Mouse (Mus musculus): ENCODE measurements around the gene Tmem260. TPM values are rescaled to one million over a fixed set of nuclear protein-coding genes. Genes with fewer than 3 reads are reported as not detected.
A peak's percentile ranks its signal among the peaks of the same experiment; 100 is the strongest.

Tmem260 gene
- 10 to 100 TPM; 25.9 to 26.6 TPM for total RNA-seq (2021)
- long read RNA-seq, experiment 1, full-length matches to known transcripts, result 19 of 26 reads
- long read RNA-seq, experiment 1, partial matches to known transcripts, result 1 of 26 reads
- long read RNA-seq, experiment 1, other reads (novel, unspliced or antisense), result 6 of 26 reads
- long read RNA-seq, experiment 2, full-length matches to known transcripts, result 18 of 22 reads
- long read RNA-seq, experiment 2, partial matches to known transcripts, result 1 of 22 reads
- long read RNA-seq, experiment 2, other reads (novel, unspliced or antisense), result 3 of 22 reads

DNA sequence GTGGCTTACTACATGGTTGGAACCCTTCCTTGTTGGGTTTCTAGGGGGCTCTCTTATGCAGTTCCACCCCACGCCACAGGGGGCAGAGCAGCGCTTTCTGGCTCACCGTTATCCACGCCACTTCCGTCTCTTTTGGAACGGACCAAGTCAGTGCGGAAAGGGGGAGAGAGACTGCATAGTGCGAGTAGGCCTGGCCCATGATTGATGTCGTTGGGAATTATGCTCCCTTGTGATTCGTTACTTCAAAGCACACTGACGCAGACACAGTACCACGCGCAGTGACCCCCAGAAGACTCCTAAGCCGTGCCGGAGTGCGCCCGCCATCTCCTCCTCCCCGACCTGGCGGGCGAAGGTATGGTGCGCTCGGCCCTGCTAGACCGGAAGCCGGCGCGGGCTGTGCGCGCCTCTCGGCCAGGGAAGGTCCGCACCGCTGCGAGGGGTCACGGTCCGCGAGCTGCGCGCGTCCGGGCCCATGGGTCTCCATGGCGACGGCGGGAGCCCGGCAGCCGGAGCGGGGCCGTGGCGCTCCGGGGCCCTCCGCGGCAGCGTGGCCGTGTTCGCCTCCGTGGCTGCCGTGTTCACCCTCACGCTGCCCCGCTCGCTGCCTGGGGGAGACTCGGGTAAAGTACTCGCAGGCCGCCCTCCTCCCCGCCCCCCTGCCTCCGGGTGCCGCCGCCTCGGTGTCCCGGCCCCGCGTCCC, at the start of gene Tmem260:
Tmem260 (plus strand) TSS at position 141 of the 700 bp plus-strand sequence.
- intact Hi-C loops (cut with DNase I), result loop anchor here (1.0 to 5.0 kb wide), 3 partner anchors 21 to 621 kb away; partner anchors contain the start of genes Ap5m1 and Exoc5
- Histone ChIP-seq H3K27ac (peak within 1 kb of the TSS; percentile 100), H3K4me3 (peak within 1 kb of the TSS; percentile 91)
- TF ChIP-seq CTCF (IDR thresholded peaks at IDR 0.05), result peak; percentile 99
- peak; percentile 88 to 94 for DNase-seq (ENCODE audit: extremely low spot score in 1 of 2, low spot score in 2 of 2)

DNA sequence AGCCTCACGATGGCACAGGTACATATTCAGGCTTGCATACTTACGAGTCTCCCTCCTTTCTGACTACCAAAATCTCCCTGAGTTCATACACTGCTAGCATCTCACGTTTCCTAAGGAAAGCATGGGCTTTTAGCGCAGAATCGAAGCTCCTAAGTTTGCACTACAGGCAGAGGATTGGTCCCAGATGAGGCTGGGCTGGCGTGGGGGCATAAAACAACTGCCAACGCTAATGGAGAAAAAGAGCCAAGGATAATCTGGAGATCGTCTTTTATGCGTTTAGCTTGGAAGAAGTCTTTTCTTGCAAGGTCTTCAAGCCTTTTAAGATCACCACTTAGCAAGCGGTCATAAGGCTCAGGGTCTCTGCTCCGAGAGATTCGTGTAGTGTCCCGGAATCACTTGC, 39.8 kb upstream of the Tmem260 start:
- intact Hi-C loops (cut with DNase I), result no loop called here
- no peak for DNase-seq (ENCODE audit: extremely low spot score in 1 of 2, low spot score in 2 of 2)
- Histone ChIP-seq H3K4me3 (no peak overlapping the region), H3K27ac (no peak overlapping the region)
- no peak for TF ChIP-seq CTCF (IDR thresholded peaks at IDR 0.05)

DNA sequence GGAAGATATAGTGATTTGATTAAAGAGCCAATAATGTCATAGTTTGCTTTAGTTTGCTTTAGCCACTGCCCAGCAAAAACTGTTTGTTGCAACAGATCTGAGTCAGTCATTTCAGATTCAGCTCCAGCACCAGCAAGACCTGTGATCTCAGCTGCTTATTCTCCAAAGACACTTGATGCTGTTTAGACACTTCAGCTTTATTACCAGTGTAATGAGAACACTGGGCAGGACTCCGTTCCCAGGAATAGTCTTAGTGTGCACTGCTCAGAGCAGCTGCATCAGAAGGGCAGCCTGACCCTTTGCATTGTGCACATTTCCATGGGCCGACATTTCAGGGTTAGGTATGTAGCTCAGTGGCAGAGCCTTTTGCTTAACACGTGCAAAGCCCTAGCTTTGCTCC, 28.9 kb upstream of the Tmem260 start:
- TF ChIP-seq CTCF (IDR thresholded peaks at IDR 0.05), result no peak
- H3K4me3 ChIP-seq, result no peak overlapping the region
- no peak for DNase-seq (ENCODE audit: extremely low spot score in 1 of 2, low spot score in 2 of 2)
- H3K27ac ChIP-seq, result no peak overlapping the region
- intact Hi-C loops (cut with DNase I), result no loop called here

DNA sequence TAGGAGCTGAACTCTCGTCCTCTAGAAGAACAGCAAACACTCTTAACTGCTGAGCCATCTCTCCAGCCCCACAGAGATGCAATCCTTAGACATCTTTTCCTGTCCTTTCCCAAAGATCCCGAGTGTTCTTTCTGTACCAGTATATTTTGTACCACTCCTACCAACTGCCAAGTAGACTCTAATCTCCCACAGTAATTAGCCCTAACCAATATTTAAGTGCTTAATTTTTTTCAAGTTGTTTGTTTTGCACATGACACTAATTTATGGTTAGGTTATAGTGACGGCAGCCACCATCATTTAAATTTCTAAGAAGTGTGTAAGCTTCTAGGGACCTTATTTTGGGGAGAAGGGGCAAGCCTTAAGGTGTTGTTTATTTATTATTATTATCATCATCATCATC, 27.7 kb upstream of the Tmem260 start:
- H3K4me3 ChIP-seq, result no peak overlapping the region
- intact Hi-C loops (cut with DNase I), result no loop called here
- TF ChIP-seq CTCF (IDR thresholded peaks at IDR 0.05), result no peak
- no peak overlapping the region for H3K27ac ChIP-seq
- DNase-seq (ENCODE audit: extremely low spot score in 1 of 2, low spot score in 2 of 2), result no peak

DNA sequence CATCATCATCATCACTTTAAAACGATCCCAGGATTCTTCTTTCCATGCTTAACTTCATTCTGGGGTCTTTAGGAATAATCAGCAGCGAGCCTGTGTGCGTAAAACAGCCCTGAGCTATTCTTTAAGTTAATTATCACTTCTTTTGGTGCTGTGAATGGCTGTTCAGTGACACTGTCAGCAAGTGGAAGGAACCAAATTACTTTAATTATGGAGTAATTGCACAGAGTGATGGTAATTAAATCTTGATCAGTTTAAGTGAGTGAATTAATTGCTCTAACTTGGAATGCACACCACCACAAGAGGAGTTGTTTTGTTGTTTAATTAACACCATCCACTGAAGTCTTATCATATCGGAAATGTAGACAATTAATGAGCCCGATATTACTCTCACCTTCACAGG, 27.3 kb upstream of the Tmem260 start:
- intact Hi-C loops (cut with DNase I), result no loop called here
- no peak for DNase-seq (ENCODE audit: extremely low spot score in 1 of 2, low spot score in 2 of 2)
- no peak overlapping the region for H3K27ac ChIP-seq
- no peak for TF ChIP-seq CTCF (IDR thresholded peaks at IDR 0.05)
- no peak overlapping the region for H3K4me3 ChIP-seq

DNA sequence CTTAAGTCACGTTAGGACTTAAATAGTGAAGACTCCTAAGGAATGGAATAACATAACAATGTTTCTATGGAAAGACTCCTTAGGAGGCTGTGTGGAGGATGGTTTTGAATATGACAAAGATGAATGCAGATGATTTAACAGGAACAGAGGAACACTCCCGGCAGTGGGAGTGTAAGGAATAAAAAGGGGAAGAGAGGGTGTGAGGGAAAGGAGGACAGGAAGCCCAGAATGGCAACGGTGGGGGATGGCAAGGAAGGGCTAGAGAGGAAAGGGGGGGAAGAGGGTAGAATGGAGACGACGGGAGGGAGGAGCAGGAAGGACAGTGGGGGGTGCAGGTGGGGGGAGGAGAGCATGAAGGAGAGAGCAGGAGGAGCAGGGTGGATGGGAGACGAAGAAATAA, 24.4 kb upstream of the Tmem260 start:
- intact Hi-C loops (cut with DNase I), result loop anchor here (2.0 to 5.0 kb wide), 3 partner anchors 49 to 556 kb away; no protein-coding TSS in a partner anchor
- no peak overlapping the region for H3K4me3 ChIP-seq
- TF ChIP-seq CTCF (IDR thresholded peaks at IDR 0.05), result no peak
- peak overlapping the region; percentile 81 for H3K27ac ChIP-seq
- DNase-seq (ENCODE audit: extremely low spot score in 1 of 2, low spot score in 2 of 2), result peak; percentile 15 to 26

DNA sequence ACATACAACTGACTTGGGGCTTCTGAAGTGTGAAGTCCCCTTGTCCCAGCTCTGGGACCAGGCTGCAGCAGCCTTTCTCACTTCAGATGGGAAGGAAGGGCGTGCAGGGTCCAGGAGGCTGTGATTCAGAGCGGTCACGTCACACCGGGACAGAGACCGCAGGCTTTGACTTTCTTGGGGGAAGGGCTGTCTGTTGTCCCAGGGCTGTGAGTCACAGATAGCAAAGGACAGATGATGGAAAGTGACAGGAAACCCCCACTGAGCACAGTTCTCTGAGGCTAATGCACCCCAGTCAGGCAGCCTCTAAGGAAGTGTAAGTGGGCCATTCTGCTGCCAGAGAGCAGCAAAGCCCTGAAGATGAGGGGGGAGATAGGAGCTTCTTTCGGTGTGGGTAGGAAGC, 23.9 kb upstream of the Tmem260 start:
- no peak overlapping the region for H3K4me3 ChIP-seq
- H3K27ac ChIP-seq, result peak overlapping the region; percentile 81
- peak in 1 of 2 experiments; percentile 35 for DNase-seq (ENCODE audit: extremely low spot score in 1 of 2, low spot score in 2 of 2)
- TF ChIP-seq CTCF (IDR thresholded peaks at IDR 0.05), result no peak
- intact Hi-C loops (cut with DNase I), result loop anchor here (2.0 to 5.0 kb wide), 3 partner anchors 49 to 555 kb away; no protein-coding TSS in a partner anchor

- peak overlapping the region; percentile 81 for H3K27ac ChIP-seq
- TF ChIP-seq CTCF (IDR thresholded peaks at IDR 0.05), result no peak
- no peak for DNase-seq (ENCODE audit: extremely low spot score in 1 of 2, low spot score in 2 of 2)
- H3K4me3 ChIP-seq, result no peak overlapping the region
- intact Hi-C loops (cut with DNase I), result loop anchor here (5.0 kb wide), 1 partner anchor 555 kb away; no protein-coding TSS in a partner anchor
Observed at GRCm38 (mm10) chr14:48422436-48422835, 23.5 kb upstream of the Tmem260 start.

- H3K27ac ChIP-seq, result peak overlapping the region; percentile 81
- no peak overlapping the region for H3K4me3 ChIP-seq
- intact Hi-C loops (cut with DNase I), result loop anchor here (5.0 kb wide), 1 partner anchor 554 kb away; no protein-coding TSS in a partner anchor
- DNase-seq (ENCODE audit: extremely low spot score in 1 of 2, low spot score in 2 of 2), result peak in 1 of 2 experiments; percentile 20
- TF ChIP-seq CTCF (IDR thresholded peaks at IDR 0.05), result no peak
Observed at GRCm38 (mm10) chr14:48422901-48423300, 23.0 kb upstream of the Tmem260 start.

DNA sequence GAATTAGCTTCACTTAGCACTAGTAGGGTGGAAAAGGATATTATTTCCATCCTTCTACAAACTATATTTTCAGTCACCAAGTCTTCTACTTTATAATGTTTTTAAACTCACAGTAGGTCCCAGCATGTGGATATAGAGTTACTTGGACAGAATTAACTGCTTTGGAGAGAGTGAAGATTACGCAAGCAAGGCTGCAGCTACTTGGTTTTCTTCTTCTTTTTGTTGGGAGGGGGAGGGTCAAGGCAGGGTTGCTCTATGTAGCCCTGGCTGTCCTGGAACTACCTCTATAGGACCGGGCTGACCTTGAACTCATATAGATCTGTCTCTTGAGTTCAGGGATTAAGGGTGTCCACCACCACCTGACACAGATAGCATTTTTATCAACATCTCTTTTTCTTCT, 13.9 kb upstream of the Tmem260 start:
- DNase-seq (ENCODE audit: extremely low spot score in 1 of 2, low spot score in 2 of 2), result no peak
- no peak for TF ChIP-seq CTCF (IDR thresholded peaks at IDR 0.05)
- H3K27ac ChIP-seq, result no peak overlapping the region
- H3K4me3 ChIP-seq, result no peak overlapping the region
- intact Hi-C loops (cut with DNase I), result no loop called here

GRCm38 (mm10) chr14:48443796-48444195, 2.1 kb upstream of the Tmem260 start:
- Histone ChIP-seq H3K27ac (no peak overlapping the region), H3K4me3 (no peak overlapping the region)
- TF ChIP-seq CTCF (IDR thresholded peaks at IDR 0.05), result no peak
- DNase-seq (ENCODE audit: extremely low spot score in 1 of 2, low spot score in 2 of 2), result no peak
- intact Hi-C loops (cut with DNase I), result no loop called here

DNA sequence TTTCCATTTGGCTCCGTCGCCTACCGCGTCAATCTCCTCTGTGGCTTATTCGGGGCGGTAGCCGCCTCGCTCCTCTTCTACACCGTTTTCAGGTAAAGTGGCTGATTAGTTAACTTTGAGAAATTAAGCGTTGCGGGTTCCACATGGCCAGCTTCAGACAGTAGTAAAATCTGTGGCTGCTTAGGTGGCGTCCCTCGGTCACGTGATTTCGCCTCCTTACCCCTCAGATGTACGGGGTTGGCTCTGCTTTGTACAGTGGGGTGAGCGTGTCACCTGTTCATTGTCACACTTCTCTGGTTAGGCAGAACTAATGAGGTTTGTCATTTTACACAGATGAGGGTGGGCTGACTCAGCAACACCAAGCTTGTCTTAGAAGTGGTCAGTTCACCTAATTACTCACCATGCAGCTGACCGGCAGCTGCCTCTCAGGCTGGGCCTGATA, 6.1 kb downstream of the Tmem260 start:
- Histone ChIP-seq H3K4me3 (no peak overlapping the region), H3K27ac (no peak overlapping the region)
- no peak for TF ChIP-seq CTCF (IDR thresholded peaks at IDR 0.05)
- intact Hi-C loops (cut with DNase I), result loop anchor here (2.0 kb wide), 1 partner anchor 15 kb away; no protein-coding TSS in a partner anchor
- no peak for DNase-seq (ENCODE audit: extremely low spot score in 1 of 2, low spot score in 2 of 2)
